Mouse (Mus musculus) hindlimb bud, embryonic 11.5 days (tissue): ENCODE results near the gene Pin1rt1.

Experiments
- DNase-seq: peaks from one replicate; pipeline ENCODE4 v3.0.0-alpha.2; 2012; ENCODE audit warnings: low read depth, low spot score; ENCODE audit errors: extremely low spot score

Gene Pin1rt1

DNA sequence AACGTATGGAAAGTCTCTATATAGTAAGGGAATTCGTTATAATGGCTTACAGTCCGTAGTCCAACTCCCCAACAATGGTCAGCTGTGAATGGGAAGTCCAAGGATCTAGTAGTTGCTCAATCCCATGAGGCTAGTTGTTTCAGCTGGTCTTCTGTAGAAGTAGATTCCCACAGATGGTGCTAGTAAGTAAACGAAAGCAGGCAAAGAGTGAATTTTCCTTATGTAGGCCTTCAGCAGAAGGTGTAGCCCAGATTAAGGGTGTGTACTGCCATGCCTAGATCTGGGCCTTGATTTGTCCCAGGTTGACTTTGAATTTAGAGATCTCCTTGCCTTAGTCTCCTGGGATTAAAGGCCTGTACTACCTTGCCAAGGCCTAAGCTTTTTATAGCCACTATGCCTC, at the start of gene Pin1rt1:
TSS of gene Pin1rt1 (minus strand) at position 101 of the 400 bp plus-strand sequence.
- DNase-seq = no peak

DNA sequence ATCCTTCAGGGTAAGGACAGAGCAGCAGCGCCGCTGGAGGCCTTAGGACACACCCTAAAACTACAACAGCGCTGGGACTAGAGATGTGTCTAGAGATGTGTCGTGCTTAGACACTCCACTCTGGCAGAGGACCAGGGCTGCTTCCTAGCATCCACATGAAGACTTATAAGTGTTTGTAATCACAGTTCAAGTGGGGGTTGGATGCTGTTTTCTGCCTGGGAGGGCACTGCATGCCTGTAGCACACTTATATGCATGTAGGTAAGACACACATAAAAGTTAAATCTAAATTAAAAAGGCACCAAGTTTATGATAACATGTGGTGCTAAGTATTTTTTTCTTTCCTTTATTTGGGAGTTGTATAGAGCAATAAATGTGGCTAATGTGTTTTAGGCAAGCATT, 47.8 kb upstream of the Pin1rt1 start:
- DNase-seq = no peak

DNA sequence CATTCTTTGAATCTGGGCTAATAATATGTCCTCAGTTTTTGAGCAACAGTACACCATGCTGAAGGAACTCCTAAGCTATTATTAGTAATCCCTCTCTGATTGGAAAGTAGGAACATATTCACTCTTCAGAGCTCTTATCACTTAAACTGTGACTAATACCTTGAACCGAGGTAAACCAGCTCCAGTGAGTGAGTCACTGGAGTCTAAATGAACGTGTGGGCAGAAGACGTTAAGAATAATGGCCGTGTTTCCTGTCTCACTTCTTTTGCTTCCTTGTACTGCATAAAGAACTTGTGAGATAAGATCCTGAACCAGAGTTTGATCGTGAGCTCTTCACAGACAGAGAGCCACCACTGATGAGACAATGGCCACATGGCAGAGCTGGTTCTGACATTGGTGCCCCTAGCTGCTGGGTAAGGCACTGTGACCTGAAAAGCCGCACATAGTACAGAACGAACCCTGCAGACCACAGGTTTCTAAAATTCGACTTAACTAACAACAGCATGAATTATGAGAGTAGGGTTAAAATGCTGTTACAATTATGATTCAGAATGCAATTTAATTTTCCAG, 47.0 kb upstream of the Pin1rt1 start:
- DNase-seq = no peak

DNA sequence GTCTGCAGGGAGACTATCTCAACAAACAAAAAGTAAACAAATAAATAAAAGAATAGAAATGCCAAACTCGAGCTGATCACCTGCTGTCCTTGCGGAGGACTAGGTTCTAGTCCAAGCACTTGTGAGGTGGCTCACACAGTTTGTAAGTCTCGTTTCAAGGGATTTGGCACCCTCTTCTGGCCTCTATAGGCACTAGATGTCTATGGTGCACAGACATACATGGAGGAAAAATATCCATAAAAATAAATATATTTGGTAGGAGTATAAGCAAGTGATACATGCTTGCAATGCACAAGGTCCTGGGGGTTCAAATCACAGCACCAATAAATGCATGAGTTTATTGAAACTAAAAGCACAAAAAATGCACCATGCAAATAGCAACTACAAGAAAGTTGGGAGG, 34.4 kb upstream of the Pin1rt1 start:
- no peak for DNase-seq

DNA sequence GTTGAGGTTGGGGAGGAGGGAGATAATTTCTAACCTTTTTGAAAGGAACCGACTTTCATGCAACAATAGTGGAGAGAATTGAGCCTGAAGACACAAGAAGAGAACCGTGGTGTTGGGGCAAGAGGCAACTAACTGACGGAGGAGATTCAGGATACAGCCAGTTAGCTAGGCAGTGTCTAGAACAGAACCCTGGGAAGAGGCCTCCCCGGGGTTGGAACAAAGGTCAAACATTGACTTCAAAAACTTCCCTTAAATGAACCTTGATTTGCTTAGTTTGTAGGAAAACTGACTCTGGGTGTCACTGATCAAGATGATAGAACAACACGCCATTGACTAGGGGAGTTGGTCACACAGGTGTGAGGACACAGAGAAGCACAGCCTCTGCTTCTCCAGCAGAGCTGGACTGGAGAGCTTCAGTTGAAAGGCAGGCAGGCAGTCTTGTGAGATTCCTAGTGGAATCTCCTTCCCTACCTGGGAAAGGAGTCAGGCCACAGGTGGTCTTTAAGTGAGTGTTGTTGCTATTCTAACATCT, 32.5 kb upstream of the Pin1rt1 start:
- DNase-seq = no peak

DNA sequence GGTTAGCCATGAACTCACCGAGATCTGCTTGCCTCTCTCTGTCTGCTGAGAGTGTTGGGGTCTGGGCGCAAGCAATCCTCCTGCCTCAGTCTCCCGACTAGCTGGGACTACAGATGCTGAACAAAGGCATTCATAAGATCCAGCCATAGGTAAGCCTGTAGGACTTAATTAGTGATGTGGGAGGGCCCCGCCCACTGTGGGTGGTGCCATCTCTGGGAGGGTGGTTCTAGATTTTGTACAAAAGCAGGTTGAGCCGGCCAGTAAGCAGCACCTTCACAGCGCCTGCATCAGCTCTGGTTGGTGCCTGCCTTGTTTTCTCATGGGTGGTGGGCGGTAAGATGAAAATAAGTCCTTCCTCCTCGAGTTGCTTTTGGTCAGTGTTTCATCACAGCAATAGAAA, 30.1 kb upstream of the Pin1rt1 start:
- no peak for DNase-seq

DNA sequence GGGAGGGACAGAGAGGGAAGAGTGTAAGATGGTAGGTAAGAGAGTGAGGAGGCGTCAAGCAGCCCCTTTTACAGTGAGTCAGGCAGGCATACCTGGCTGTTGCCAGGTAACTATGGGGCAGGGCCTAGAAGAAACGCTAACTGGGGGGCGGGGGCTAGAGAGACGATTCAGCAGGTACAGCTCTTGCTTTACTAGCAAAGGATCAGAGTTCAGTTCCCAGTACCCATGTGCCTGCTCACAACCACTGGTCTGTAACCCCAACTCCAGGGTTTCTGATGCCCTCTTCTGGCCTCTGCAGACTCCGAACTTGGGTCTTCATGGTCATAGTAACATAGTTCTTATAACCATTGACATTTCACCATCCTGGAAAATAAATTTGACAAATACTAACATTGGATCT, 27.8 kb upstream of the Pin1rt1 start:
- no peak for DNase-seq

DNA sequence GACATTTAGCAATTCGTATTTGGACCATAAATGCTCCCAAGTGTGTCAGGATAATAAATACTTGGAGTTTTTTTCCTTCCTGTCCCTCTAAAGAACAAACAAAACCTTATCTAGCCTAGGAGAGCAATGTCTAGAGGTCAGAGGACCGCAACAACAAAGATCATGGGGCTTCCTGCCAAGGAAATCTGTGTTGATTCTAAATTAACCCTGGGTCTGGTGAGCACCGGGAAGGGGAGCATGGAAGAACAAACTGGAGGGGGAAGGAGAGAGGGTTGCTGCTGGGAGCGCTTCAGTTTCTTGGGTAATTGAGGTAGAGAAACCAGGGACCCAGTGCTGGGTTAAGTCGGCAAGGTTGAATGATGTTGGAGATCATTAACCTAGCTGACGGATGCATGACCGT, 27.0 kb upstream of the Pin1rt1 start:
- DNase-seq = no peak

DNA sequence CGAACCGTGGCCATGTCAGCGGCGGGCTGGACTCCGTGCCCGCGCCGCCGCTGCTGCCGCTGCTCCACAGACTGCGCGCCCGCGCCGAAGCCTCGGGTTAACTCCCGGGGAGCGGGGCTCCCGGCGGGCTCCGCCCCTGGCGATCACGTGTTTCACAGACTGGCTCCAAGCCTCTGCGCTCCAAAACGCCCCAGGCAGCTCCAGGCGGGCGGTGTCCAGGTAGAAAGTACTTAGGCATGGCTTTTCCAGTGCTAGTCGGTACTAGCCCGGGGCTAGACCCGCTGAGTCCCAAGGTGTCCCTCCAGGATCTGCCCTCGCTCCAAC, 26.5 kb upstream of the Pin1rt1 start, which contains the start of gene Depdc7:
TSS of gene Depdc7 (minus strand) at position 138 of the 324 bp plus-strand sequence.
- peak; percentile 58 for DNase-seq

DNA sequence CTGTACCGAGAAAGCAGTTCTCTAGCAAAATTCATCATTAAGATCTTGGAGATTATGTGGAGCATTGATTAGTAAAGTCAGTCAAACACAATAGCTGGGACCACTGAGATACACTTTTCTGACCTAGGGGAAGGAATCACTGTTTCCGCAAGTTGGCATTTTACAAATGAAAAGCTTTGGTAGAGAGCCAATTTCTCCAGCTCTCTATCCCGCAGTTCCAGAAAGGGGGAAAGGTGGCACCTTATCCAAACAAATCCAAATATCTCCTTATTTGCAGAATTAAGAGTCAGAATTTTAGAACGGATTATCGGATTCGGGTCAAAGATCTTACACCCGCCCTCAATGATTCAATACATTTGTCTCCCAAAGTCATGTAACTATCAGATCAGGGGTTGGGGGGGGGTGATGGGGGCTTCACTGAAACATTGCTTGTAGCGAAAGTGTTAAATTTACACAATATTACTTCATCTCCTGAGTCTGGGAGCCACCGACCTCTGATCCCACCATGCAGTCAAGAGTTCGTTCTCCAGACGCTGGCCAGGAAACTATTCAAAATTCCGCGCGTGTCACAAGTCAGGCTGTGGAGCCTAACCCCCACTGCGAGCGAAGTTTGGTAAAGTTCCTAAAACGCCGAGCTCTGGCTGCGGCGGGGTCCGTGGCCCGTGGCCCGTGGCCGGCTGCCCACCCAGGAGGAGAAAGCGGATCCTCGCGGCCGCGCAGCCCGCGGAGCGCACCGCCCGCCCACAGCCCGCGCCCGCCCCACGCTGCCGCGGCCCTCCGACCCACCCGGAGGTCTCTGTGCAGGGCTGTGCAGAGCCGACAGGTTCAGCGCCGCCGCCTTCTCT, 25.9 kb upstream of the Pin1rt1 start:
- no peak for DNase-seq

DNA sequence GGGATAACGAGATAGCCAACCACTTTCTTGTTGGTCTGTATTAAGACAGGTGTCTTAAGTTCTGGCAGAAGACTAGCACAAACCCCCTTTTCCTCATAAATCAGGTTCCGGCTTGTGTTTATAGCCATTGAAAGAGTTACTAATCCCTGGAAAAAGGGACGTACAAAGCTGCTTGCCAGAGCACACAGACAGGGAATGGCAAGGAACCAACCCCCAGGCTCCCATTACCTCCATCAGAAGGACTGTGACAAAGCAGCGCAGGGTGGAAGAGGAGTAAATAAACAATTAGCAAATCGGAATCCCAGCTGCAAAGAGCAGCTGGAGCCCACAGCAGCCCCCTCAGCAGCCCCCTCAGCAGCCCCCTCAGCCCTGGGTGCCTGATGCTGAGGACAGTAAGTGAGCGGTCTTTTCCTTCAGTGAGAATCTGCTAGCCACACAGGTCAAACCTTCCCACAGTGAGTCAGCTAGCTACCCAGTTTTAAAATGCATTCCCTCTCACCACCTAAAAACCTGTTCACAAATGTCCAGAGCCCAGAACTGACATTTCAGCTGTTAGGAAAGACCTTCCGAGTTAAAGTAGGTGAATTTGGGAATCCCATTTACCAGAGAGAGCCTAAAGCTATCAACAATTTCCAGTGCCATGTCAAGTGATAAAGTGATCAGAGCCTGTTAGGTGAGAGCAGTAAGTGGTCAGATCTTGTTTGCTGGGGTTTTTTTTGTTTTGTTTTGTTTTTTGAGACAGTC, 25.0 kb upstream of the Pin1rt1 start:
- DNase-seq = no peak

DNA sequence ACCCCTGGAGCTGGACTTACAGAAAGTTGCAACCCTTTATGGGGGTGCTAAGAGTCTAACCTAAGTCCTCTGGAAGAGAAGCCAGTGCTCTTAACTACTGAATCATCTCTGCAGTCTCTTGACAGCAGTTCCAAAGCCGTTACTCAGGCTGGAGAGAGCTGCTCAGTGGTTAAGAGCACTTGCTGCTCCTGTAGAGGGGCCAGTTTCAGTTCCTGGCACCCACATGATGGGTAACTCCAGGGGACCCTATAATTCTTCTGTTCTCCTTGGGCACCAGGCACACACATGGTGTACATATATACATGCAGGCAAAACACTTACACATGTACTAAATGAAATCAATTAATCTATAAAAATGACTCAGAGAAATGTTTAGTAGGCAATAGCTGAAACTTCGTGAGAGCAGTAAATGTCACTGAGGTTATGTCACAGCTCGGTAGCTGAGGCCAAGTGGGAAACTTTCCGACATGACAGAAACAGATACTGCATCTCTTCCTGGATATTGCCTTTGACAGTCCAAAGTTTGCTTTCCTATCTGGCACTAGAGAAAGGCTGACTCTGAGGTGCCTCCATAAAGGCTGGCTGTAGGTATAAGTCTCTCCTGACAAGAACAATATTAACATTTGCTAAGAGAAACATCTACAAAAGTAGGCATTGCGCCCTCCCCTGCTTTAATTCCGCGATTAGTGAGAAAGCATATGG, 24.2 kb upstream of the Pin1rt1 start:
- no peak for DNase-seq

DNA sequence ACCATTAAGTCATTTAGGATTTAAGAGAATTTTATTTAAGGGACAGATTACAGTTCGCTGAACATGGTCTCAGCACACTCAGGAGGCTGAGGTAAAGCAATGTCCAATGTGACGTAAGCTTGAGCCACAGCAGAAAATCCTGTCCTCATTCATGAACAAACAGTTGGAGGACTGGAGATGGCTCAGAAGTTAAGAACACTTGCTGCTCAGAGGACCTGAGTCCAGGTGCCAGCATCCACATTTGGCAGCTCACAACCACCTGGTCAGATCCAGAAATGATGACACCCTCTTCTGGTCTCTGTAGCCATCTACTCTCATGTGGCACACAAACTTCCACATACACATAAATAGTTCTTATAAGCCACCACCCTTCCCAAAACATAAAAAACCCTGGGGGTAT, 23.5 kb upstream of the Pin1rt1 start:
- DNase-seq = no peak

DNA sequence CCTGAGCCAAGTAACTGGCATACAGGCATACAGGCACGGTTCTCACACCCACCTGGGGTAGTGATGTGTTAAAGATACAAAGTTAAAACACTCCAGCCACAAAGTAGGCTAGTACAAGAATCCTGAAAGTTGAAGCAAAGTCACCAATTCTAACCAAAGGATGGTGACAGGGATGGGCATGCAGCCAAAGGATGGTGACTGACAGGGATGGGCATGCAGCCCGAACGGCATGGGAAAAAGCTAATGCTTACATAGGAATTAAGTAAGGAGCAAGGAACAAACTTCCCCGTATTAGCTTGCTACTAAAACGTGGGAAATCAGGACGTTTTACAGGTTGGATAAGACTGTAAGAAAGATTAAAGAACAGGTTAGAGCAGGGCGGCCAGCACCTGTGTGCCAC, 20.1 kb upstream of the Pin1rt1 start:
- DNase-seq = no peak

DNA sequence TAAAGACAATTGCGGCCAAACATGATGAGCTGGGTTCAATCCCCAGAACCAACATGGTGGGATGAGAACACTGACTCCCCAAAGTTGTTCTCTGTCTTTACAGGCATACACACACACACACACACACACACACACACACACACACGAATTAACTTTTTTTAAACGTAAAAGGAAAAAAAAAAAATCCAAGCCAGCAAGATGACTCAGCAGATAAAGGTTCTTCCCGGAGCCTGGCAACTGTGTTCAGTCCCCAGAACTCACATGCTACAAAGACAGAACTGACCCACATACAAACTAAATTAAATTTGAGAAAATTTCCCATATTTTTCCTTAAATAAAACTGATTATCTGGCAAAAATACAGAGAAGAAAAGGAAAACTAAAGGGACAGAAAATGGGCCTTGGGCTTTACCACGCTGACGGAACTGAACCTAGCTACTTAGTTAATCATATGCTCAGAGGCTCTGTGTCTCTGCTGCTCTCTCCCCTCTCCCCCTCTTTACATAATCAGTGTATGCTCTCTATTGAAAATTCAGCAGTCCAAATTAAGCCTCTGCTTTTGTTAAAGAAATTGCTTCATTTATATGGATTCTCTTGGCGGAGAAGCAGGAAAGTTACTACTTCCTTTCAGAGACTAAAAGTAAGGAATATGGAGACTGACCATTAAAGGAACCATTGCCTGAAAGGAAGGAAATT, 16.5 kb upstream of the Pin1rt1 start:
- DNase-seq = no peak

DNA sequence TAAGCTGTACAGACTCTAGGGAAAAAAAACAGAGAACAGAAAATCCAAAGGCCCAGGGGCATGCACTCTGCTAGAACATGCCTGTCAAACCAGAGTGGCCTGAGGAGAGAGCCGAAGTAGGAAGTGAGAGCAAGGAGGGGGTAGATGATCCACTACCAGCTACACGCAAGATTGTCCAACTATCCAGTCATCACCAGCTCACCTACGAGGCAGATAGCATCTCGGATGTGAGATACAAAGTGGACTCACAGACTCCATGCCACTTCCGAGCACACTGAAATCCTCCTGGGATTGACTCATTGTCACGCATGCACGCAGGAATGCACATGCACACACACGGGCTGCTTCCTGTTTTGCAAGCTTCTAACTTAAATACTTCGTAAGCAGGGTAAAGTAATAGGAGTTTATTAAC, 15.9 kb upstream of the Pin1rt1 start:
- no peak for DNase-seq

DNA sequence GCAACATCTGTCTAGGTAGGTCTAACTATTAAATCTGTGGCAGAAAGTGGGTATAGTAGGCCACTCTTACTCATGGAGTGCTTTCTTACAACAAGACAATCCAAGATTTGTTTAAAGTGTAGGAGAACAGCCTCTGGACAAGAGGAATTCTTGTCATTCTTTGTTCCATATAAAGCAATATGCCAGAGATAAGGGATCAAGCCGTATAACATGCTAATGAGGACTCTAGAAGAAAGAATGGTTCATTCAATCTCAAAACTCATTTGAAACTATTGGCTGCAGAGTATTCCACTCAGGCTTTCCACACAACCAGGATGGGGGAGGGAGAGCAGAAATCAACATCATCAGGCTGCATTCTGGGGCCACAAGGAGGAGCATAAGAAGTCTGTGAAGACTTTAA, 11.2 kb upstream of the Pin1rt1 start:
- no peak for DNase-seq

DNA sequence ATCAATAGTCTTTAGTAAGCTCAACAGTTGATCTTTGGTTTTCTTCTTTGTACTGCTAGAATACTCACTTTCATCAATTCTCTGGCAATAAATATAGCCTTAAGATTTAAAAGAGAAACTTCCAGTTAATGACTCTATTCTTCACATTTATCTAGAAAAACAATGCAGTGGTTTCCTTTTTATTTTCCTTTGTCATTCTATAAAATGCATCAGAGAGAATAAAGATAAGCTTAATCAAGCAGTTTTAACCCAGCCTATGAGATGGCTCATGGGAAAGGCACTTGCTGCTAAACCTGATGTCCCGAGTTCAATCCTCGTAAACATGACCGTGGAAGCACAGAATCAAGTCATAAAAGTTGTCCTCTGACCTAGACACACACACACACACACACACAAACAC, 5.8 kb upstream of the Pin1rt1 start:
- DNase-seq = no peak

DNA sequence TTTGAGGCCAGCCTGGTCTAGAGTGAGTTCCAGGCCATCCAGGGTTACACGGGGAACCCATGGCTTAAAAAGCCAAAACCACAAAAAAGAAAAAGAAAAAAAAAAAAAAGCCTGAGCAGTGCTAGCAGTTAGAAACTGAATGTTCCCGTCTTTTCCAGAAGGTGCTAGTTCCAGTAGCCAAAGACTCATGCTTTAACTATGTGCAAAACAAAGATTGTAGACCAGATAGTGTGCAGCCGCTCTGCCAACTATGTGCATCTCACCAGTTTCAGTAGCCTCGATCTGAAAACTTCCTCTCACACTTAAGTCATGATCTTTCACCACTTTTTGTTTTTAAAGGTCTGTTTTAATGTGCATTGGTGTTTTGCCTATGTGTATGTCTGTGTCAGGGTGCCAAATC, 1.6 kb upstream of the Pin1rt1 start:
- DNase-seq = no peak

DNA sequence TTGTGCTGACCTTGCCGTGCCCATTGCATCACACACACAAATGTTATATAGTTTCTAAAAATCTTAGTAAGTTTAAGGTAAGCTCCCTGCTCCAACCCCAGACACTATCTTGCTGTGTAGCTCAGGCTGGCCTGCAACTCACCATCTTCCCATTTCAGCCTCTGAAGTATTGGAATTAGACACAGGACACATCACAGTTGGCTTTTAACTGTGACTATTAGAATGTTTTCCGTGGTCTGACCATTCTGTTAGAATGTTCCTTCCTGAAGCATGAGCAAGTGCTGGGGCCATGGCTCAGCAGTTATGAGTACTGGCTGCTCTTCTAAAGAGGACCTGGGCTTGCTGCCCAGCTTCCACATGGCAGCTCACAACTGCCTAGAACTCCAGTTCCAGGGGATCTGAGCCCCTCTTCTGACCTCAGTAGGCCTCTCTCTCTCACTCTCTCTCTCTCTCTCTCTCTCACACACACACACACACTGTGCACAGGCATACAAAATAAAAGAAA, 1.1 kb upstream of the Pin1rt1 start:
- DNase-seq = no peak
